Mouse (Mus musculus) left cerebral cortex, postnatal 4 days (tissue): ENCODE results near the gene Calhm2. TPM values are rescaled to one million over a fixed set of nuclear protein-coding genes. Genes with fewer than 3 reads are reported as not detected.

Experiments used
- DNase-seq: peaks from one replicate; pipeline ENCODE4 v3.0.0-alpha.2; 2022
- intact Hi-C: fragments of 180-260 bp; cut with DNase I; formaldehyde crosslinking; loops from one replicate; pipeline ENCODE4 v1.15.1; 2025
- total RNA-seq, 2 experiments: library from RNA; stranded (reverse); gene quantifications; 2 replicates each; pipeline ENCODE4 v1.2.3; 2021

The Calhm2 gene
- total RNA-seq, 2 experiments from 2014 or later, result 1.2 to 2.2 TPM

- intact Hi-C loops, result no loop called here
- DNase-seq, result no peak
These were observed 48.2 kb downstream of the Calhm2 start for GRCm38 (mm10) chr19:47089718-47090525.

- DNase-seq, result no peak
- intact Hi-C loops, result no loop called here
These were observed 49.9 kb downstream of the Calhm2 start for GRCm38 (mm10) chr19:47088226-47088625.

GRCm38 (mm10) chr19:47067924-47068611, 70.0 kb downstream of the Calhm2 start:
- intact Hi-C loops, result no loop called here
- DNase-seq, result peak; percentile 82

DNA sequence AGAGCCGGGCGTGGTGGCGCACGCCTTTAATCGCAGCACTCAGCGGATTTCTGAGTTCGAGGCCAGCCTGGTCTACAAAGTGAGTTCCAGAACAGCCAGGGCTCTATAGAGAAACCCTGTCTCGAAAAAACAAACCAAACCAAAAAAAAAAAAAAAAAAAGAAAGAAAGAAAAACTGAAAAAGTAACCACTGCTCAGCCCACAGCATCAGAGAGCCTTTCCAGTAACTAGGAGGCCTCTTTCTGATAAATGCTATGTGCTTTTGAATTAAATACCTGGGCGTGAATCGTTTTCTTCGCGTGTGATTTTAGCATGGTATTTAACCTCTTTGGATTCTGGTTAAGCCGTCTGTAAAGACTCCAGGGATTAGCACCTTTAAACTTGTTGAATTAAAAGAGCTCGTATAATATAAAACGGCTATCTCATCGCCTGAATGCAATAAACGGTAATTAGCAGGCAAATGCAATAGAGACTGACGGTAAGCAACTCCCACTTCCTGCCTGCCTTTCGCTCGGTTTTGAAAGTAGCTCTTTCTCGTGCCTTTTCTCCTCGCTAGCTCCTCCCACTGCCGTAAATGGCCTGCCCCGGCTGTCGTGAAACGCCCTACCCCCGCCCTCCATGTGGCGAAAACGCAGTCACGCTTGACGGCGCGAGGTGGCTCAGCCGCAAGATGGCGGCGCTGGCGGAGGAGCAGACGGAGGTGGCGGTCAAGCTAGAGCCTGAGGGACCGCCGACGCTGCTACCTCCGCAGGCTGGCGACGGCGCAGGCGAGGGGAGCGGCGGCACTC, 70.8 kb downstream of the Calhm2 start, which contains the start of gene Taf5:
TSS of gene Taf5 (plus strand) at position 651 of the 787 bp plus-strand sequence.
- DNase-seq, result peak; percentile 98
- intact Hi-C loops, result no loop called here

DNA sequence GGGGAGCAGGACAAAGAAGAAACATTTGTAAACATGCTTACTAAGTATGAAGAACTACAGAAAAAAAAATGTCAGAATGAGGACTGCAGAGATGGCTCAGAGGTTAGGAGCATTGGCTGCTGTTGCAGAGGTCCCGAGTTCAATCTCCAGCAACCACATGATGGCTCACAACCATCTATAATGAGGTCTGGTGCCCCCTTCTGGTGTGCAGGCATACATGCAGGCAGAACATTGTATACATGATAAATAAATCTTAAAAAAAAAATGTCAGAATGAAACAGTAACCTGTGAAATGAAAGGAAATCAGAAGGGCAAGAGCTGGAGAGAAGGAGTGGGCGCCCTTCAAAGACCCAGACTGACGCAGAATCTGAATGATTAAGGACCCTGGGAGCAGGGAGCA, 72.2 kb downstream of the Calhm2 start:
- intact Hi-C loops, result no loop called here
- DNase-seq, result no peak

GRCm38 (mm10) chr19:47057684-47058083, 80.4 kb downstream of the Calhm2 start:
- intact Hi-C loops, result no loop called here
- no peak for DNase-seq

Other genes with a start within 250 kb of the Calhm2 start
- 100 to 1,000 TPM; 246 to 250 TPM for gene Ina, start 123.6 kb downstream of the Calhm2 start, total RNA-seq
- gene Nt5c2, start 123.1 kb downstream of the Calhm2 start, total RNA-seq, result 10 to 100 TPM; 84.0 to 93.6 TPM
- 10 to 100 TPM; 25.0 to 26.1 TPM for gene Pcgf6, start 87.4 kb downstream of the Calhm2 start, total RNA-seq
- gene Taf5, start 70.5 kb downstream of the Calhm2 start, total RNA-seq, result 1 to 10 TPM; 7.8 to 8.6 TPM
- 100 to 1,000 TPM; 610 to 660 TPM for gene Usmg5, start 47.6 kb downstream of the Calhm2 start, total RNA-seq
- gene Pdcd11, start 47.5 kb downstream of the Calhm2 start, total RNA-seq, result 10 to 100 TPM; 20.7 to 21.1 TPM
- gene Calhm1, start 6.0 kb upstream of the Calhm2 start, total RNA-seq, result not detected
- not detected for gene Calhm3, start 19.5 kb upstream of the Calhm2 start, total RNA-seq
- 10 to 100 TPM; 42.6 to 54.8 TPM for gene Neurl1a, start 40.5 kb upstream of the Calhm2 start, total RNA-seq